Mouse (Mus musculus): ENCODE results near the gene Acp1.

DNA sequence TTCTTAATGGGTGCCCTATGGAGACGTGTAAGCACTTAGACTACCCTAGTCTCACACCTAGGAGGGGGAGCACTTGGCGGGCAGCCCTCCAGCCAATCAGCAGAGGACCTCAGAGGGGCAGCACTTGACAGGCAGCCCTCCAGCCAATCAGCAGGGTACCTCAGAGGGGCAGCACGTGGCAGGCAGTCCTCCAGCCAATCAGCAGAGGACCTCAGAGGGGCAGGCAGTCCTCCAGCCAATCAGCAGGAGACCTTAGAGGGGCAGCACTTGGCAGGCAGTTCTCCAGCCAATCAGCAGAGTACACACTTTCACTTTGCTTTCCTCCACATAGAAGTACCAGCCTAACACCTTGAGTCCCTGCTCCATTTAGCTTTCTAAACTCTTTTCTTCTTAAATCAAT lies 11.0 kb upstream of the Acp1 start:
- TF ChIP-seq EP300 (IDR thresholded peaks at IDR 0.05) (no peak), CTCF (IDR thresholded peaks at IDR 0.05) (no peak)

All from lung, postnatal 0 days (tissue).